Mouse (Mus musculus): Measurements from ENCODE around the gene Gp9. TPM values are rescaled to one million over a fixed set of nuclear protein-coding genes. Genes with fewer than 3 reads are reported as not detected.

Gene Gp9
- polyA plus RNA-seq, 1 experiment from 2014 or later = 0.19 TPM

DNA sequence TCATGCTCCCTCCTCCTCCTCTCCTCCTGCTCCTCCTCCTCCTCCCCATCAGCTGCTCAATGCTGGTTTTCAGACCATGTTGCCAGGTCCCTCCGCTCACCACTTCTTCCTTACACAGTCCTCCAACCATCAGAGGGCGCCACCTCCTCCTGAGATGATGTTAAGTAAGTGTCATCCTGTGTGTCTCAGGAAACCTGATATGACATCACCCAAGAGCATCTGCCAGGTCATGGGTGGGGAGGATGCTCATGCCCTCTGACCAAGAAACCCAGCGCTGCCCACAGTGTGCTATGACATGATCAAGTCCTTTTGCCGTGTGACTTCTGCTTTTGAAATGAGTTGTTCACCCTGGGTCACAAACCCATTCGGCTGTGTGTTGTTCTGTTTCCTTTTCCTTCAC is 35.1 kb upstream of the Gp9 start:
- H3K36me3 ChIP-seq (ENCODE audit: inconsistent target) = no peaks in the 10 kb centered on the region
- no peaks in the 10 kb centered on the region for H3K79me2 ChIP-seq (ENCODE audit: inconsistent target)
- H3K27ac ChIP-seq = no peak overlapping the region
- H3K4me3 ChIP-seq (ENCODE audit: inconsistent target) = no peak overlapping the region
- WGBS (ENCODE audit: missing documents) = 48% methylated on average over 5 of the region's 5 CpGs

DNA sequence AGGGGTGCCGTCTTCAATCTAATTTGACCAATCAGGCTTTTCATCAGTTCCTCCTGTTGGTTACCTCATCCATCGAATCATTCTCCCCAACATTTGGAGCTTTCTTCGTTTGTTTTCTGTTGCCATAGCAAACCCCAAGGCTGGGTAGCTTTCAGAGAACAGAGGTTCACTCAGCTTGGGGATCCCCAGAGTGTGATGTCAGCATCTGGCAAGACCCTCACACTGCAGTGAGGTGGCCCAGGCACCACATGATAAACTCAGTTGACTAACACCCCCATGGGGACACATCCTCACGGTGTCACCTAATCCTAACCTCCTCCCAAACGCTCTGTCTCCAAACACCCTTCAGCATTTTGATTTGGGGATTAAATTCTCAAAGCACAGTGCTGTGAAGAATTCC is 34.6 kb upstream of the Gp9 start:
- Histone ChIP-seq H3K4me3 (ENCODE audit: inconsistent target) (no peak overlapping the region), H3K27ac (no peak overlapping the region), H3K79me2 (ENCODE audit: inconsistent target) (no peaks in the 10 kb centered on the region), H3K36me3 (ENCODE audit: inconsistent target) (no peaks in the 10 kb centered on the region)
- 96% methylated on average over 5 of the region's 5 CpGs for WGBS (ENCODE audit: missing documents)

DNA sequence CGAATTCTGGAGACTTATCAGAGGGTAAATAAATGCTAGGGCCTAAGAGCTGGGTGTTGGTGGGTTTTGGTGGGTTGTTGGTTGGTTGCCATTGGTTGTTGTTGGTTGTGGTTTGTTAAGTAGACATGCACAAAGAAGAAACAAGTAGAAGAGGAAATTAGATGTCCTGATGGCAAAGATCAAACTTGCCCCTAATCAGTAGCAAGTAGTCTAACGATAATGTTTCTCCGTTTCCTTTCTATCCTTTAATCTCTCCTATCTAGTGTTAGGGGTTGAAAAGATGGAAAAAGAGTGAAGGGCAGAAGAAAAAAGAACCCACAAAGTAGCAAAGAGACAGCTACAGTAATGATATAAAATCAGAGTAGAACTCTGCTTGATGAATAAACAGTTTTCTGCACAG is 33.2 kb upstream of the Gp9 start:
- Histone ChIP-seq H3K36me3 (ENCODE audit: inconsistent target) (no peaks in the 10 kb centered on the region), H3K27ac (no peak overlapping the region)

DNA sequence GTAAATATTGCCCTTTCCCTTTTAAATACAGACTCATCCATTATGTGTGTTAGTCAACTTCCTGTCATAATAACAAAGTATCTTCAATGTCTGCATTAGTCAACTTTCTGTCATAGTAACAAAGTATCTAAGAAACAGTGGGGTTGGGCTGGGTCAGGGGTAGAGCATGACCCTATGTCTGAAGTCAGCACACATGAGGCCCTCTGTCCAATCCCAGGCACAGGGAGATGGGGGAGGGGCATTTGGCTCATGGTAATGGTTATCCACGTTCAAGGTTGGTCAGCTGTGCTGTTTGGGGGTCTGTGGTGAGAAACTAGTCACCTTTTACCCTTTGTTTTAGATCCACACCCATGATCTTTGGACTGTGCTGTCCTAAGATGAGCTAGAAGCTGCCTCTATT is 32.6 kb upstream of the Gp9 start:
- Histone ChIP-seq H3K4me3 (ENCODE audit: inconsistent target) (no peak overlapping the region), H3K27ac (no peak overlapping the region)
- WGBS (ENCODE audit: missing documents) = 40% methylated on average over 1 of the region's 1 CpGs

More for the DNA sequence above, 33.2 kb upstream of the Gp9 start:
- 94% methylated on average over 3 of the region's 3 CpGs for WGBS (ENCODE audit: missing documents)
- H3K79me2 ChIP-seq (ENCODE audit: inconsistent target) = no peaks in the 10 kb centered on the region
- no peak overlapping the region for H3K4me3 ChIP-seq (ENCODE audit: inconsistent target)

DNA sequence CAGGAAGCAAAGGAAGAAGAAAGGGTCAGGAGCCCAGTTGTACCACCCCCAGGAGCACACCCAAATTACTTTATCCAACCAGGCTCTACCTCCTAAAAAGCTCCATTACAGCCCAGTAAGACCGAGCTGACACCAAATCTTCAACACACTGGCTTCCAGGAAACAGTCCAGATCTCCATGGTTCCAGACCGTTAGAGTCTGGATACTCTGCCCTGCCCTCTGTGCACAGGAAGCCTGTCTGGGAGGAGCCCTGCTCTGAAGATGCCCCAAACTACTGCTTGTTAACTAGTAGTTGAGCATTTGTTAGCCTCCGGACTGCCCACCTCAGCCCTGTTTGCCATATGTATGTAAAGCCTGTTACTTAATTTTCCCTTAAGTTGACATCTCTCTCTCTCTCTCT is 31.8 kb upstream of the Gp9 start:
- 79% methylated on average over 3 of the region's 3 CpGs for WGBS (ENCODE audit: missing documents)

More for the DNA sequence above, 32.6 kb upstream of the Gp9 start:
- Histone ChIP-seq H3K36me3 (ENCODE audit: inconsistent target) (no peaks in the 10 kb centered on the region), H3K79me2 (ENCODE audit: inconsistent target) (no peaks in the 10 kb centered on the region)

DNA sequence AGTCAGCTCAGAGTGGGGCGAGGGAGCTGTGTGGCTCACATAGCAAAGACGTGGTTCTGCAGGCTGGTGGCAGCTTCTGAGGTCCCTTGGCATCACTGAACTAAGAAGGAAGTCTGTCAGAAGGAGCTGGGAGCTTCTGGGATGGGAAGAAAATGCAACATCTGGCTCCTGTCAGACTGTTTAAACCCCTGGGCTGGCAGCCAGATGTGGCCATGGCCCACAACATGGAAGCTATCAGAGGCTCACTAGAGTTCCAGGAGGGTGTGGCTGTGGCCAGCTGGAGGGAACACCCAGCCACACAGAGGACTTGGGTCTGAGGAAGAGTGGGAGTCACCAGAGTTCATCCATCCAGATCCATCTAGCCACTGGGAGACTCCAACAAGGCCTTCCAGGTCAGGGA is 31.0 kb upstream of the Gp9 start:
- Histone ChIP-seq H3K36me3 (ENCODE audit: inconsistent target) (no peaks in the 10 kb centered on the region), H3K27ac (no peak overlapping the region), H3K79me2 (ENCODE audit: inconsistent target) (no peaks in the 10 kb centered on the region), H3K4me3 (ENCODE audit: inconsistent target) (no peak overlapping the region)
- WGBS (ENCODE audit: missing documents) = 68% methylated on average over 2 of the region's 2 CpGs

More for the DNA sequence above, 31.8 kb upstream of the Gp9 start:
- no peaks in the 10 kb centered on the region for H3K79me2 ChIP-seq (ENCODE audit: inconsistent target)
- no peak overlapping the region for H3K27ac ChIP-seq
- H3K4me3 ChIP-seq (ENCODE audit: inconsistent target) = no peak overlapping the region
- H3K36me3 ChIP-seq (ENCODE audit: inconsistent target) = no peaks in the 10 kb centered on the region

DNA sequence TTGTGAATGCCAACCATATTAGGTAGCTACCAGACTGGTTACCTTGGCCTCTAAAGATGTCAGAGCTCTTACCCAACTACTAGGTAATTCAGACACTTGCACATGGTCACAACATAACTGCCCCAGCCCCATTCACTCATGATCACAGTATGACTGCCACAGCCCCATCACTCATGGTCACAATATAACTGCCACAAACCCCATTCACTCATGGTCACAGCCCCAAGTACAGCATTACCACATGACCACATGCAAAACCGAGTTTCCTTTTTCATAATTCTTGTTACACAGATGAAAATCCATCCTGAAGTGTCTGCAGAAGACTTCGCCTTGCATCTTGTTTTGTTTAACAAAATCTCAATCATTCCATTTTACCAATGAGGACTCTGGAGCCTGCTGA is 29.8 kb upstream of the Gp9 start:
- 12% methylated on average over 2 of the region's 2 CpGs for WGBS (ENCODE audit: missing documents)

DNA sequence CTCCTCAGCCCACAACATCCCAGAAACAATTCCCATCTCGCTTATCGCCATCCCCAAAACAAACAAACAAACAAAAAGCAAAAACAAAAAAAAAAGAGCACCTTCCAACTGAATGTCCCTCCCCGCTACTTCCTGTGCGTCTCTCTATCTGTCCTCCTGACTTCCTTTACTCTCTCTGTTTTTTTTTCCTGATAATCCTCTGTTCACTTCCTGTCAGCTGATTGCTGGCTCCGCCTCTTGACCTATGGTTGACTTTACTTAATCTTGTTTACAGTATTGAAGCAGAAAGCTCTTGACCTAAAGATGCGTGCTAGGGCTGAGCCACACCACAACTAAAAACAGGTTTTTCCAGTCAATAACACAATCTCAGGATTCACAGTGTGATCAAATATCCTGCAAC is 29.3 kb upstream of the Gp9 start:
- WGBS (ENCODE audit: missing documents) = 97% methylated on average over 6 of the region's 6 CpGs
- H3K4me3 ChIP-seq (ENCODE audit: inconsistent target) = no peak overlapping the region
- H3K36me3 ChIP-seq (ENCODE audit: inconsistent target) = no peaks in the 10 kb centered on the region
- H3K27ac ChIP-seq = no peak overlapping the region
- no peaks in the 10 kb centered on the region for H3K79me2 ChIP-seq (ENCODE audit: inconsistent target)

More for the DNA sequence above, 29.8 kb upstream of the Gp9 start:
- Histone ChIP-seq H3K36me3 (ENCODE audit: inconsistent target) (no peaks in the 10 kb centered on the region), H3K79me2 (ENCODE audit: inconsistent target) (no peaks in the 10 kb centered on the region), H3K4me3 (ENCODE audit: inconsistent target) (no peak overlapping the region), H3K27ac (no peak overlapping the region)

DNA sequence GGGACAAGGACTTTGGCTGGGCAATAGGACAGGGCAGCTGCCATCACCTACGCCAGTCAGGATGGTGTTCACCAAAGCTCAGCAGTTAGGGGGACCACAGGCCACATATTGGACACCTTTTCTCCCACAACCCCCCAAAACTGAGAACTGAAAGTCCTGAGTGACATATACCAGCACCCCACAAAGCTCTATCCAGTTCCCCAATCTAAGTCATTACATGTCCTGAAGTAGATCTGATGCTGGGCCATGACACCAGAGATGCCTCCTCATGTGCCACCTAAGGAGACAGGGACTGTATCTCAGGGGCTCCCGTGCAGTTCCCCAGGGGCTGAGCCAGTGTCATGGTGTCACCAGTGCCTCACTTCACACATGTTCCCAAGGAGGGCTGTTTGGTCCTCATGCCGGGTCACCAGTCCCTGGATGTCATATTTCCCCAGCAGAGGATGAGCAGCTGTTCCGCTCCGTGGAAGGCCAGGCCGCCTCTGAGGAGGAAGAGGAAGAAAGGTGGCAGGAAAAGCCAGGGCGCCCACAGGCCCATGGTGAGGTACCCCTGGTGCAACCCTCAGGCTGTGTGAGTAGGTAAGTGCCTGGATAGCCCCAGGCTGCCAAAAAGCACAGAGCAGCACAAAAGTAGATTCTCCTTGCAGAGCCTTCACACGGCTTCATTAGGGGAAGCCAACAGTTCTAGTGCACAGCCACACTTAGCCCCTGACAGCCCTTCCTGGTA is 27.5 kb upstream of the Gp9 start:
- WGBS (ENCODE audit: missing documents) = 25% methylated on average over 8 of the region's 8 CpGs
- Histone ChIP-seq H3K36me3 (ENCODE audit: inconsistent target) (no peaks in the 10 kb centered on the region), H3K79me2 (ENCODE audit: inconsistent target) (no peaks in the 10 kb centered on the region), H3K4me3 (ENCODE audit: inconsistent target) (no peak overlapping the region), H3K27ac (no peak overlapping the region)

DNA sequence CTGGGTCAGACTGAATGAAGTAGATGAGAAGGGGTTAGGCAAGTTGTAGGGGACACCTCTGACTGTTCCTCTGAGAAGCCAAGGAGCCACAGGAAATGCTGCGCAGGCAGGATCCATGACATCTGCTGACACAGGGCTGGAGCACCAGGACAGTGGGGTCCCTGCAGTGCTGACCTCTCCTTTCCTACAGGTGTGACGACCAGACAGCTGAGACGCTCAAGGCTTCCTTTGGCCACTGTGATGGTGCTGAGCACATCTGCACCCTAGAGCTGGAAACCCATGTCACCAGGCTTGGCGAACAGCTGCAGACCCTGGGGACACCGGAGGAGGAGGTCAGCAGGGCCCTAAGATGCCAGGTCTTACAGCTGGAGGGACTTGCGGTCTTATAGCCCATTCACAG is 26.3 kb upstream of the Gp9 start:
- Histone ChIP-seq H3K79me2 (ENCODE audit: inconsistent target) (no peaks in the 10 kb centered on the region), H3K36me3 (ENCODE audit: inconsistent target) (no peaks in the 10 kb centered on the region), H3K27ac (no peak overlapping the region), H3K4me3 (ENCODE audit: inconsistent target) (no peak overlapping the region)
- WGBS (ENCODE audit: missing documents) = 97% methylated on average over 6 of the region's 6 CpGs

DNA sequence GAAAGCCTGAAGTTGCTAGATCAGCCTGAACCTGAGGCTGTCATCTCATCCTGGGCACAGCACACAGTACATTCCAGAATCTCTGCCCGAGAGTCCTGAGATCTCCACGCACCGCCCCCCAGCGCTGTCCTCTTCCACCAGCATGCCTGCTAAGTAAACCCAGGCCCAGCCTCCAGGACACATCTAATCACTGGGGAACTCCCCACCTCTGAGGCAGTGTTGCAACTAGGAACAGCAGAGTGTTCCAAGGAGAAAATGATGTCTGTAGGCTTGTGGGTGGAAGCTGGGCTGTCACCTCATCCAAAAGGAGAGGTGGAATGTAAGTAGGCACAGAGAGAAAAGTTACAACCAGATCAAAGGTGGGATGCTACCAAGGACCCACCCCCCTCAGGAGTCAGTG is 22.7 kb upstream of the Gp9 start:
- Histone ChIP-seq H3K36me3 (ENCODE audit: inconsistent target) (no peaks in the 10 kb centered on the region), H3K27ac (no peak overlapping the region), H3K4me3 (ENCODE audit: inconsistent target) (no peak overlapping the region), H3K79me2 (ENCODE audit: inconsistent target) (no peaks in the 10 kb centered on the region)
- 94% methylated on average over 4 of the region's 4 CpGs for WGBS (ENCODE audit: missing documents)

DNA sequence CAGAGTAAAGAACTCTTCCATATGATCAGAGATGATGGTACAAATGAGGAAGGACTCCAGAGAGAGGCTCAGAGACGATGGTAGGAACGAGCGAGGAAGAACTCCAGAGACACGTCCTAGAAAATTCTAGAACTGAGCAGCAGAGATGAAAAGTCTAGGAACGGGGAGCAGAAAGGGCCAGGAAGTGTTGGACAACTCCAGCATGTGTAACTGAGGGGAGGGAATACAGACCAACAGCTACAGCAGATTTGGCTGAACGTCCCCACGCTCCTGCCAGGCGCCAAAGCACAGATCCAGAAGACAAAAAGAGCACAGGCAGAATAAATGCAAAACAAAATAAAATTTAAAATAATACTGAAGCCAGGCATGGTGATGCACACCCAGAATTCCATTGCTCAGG is 21.0 kb upstream of the Gp9 start:
- H3K27ac ChIP-seq = no peak overlapping the region
- H3K4me3 ChIP-seq (ENCODE audit: inconsistent target) = no peak overlapping the region
- H3K36me3 ChIP-seq (ENCODE audit: inconsistent target) = no peaks in the 10 kb centered on the region
- 91% methylated on average over 8 of the region's 8 CpGs for WGBS (ENCODE audit: missing documents)
- no peaks in the 10 kb centered on the region for H3K79me2 ChIP-seq (ENCODE audit: inconsistent target)

DNA sequence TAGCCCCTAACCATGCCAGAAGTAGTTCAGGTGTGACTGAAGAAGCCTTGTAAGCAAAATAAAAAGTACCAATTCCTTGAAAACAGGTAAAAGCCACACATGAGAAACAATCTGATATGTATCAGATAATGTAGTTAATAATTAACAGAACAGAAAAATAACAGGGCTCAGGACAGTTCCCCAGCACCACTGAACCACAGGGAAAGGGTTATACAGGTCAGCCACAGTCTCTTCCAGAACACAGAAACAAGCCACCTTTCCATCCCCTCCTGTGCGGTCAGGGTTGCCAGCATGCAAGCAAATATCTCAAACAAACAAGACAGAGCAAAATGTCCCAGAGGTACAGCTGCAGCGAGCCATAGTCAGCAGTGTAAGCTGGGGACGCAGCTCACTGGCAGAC is 18.5 kb upstream of the Gp9 start:
- Histone ChIP-seq H3K79me2 (ENCODE audit: inconsistent target) (no peaks in the 10 kb centered on the region), H3K4me3 (ENCODE audit: inconsistent target) (no peak overlapping the region), H3K27ac (no peak overlapping the region), H3K36me3 (ENCODE audit: inconsistent target) (no peaks in the 10 kb centered on the region)
- 100% methylated on average over 3 of the region's 3 CpGs for whole genome bisulfite sequencing (ENCODE audit: missing documents)

DNA sequence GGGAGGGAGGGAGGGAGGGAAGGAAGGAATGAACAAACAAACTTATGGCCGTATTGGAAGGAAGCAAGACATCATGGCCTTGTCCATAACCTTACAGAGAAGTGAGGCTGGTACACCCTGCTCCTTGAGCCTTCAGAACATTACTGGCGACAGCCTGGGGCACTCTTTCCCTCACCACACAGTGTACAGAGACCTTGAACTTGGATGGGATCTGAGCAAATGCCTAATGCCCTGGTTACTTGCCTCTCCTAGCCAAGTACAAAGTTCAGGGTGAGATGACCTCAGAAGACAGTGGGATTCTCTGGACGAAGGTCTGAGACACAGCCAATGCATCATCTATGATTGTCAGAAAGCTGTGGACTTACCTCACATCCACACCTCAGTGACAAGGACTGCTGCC is 18.0 kb upstream of the Gp9 start:
- WGBS (ENCODE audit: missing documents) = 77% methylated on average over 3 of the region's 3 CpGs
- no peak overlapping the region for H3K4me3 ChIP-seq (ENCODE audit: inconsistent target)
- no peak overlapping the region for H3K27ac ChIP-seq
- no peaks in the 10 kb centered on the region for H3K79me2 ChIP-seq (ENCODE audit: inconsistent target)
- H3K36me3 ChIP-seq (ENCODE audit: inconsistent target) = no peaks in the 10 kb centered on the region

DNA sequence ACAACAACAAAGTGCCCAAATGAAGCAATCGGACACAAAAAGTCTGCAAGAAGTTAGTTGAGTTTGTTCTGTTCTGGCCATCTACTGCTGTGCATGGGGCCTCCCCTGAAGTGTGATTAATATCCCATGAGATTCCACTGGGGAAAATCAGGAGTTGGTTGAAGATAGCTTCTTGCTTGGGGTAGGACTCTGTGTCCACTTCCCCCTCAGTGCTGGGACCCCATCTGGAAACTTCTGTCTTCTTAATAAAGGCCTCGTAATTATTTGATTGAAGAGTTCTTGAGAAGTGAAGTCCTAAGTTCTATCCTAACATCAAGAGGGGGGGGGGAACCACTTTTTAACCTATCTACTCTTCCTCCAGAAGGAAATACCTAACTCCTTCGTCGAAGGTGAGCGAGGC is 15.7 kb upstream of the Gp9 start:
- no peaks in the 10 kb centered on the region for H3K36me3 ChIP-seq (ENCODE audit: inconsistent target)
- H3K27ac ChIP-seq = no peak overlapping the region
- WGBS (ENCODE audit: missing documents) = 73% methylated on average over 5 of the region's 5 CpGs
- H3K79me2 ChIP-seq (ENCODE audit: inconsistent target) = no peaks in the 10 kb centered on the region
- H3K4me3 ChIP-seq (ENCODE audit: inconsistent target) = no peak overlapping the region

Measured in macrophage (primary cell).